Mouse (Mus musculus): ENCODE results near the gene Smad1. TPM values are rescaled to one million over a fixed set of nuclear protein-coding genes. Genes with fewer than 3 reads are reported as not detected.

Smad1 gene
- polyA plus RNA-seq, 1 experiment from 2014 or later = 20.2 TPM

DNA sequence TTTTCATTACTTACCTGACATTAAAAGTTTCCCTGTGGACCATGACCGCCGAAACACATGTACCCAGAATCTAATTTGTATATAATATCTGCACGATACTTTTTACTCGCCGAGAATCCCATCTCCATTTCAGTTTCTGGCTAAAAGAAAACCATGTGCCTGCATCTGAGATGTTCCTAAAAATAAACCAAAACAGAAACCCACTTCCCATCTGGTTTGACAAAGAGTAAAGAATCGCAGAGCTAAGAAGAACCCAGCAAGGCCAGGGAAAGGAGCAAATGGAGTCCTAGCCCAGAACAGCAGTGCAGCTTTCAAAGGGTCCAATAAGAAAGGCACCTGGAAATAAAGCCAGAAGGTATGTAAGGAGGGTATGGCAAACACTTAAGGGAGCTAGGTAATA is 30.2 kb downstream of the Smad1 start:
- Histone ChIP-seq H3K4me1 (peaks cover 59% of the 10 kb centered on the region), H3K4me2 (no peak overlapping the region), H3K27me3 (replicated peaks) (no peaks in the 10 kb centered on the region), H3K27ac (replicated peaks) (no peak overlapping the region), H3K9ac (no peak overlapping the region), H3K4me3 (no peak overlapping the region), H3K9me3 (no peaks in the 10 kb centered on the region), H3K36me3 (peaks cover 56% of the 10 kb centered on the region)
- WGBS = 81% methylated on average over 6 of the region's 6 CpGs
- no peak for ATAC-seq (ENCODE audit: extremely low read depth, insufficient number of reproducible peaks, low FRiP score, low TSS enrichment)

- no peaks in the 10 kb centered on the region for H3K9me3 ChIP-seq
- peaks cover 59% of the 10 kb centered on the region for H3K4me1 ChIP-seq
- H3K4me3 ChIP-seq = no peak overlapping the region
- peaks cover 68% of the 10 kb centered on the region for H3K36me3 ChIP-seq
- no peak overlapping the region for H3K27ac ChIP-seq (replicated peaks)
- no peak for ATAC-seq (ENCODE audit: extremely low read depth, insufficient number of reproducible peaks, low FRiP score, low TSS enrichment)
- WGBS = 93% methylated on average over 4 of the region's 4 CpGs
- H3K4me2 ChIP-seq = no peak overlapping the region
- no peak overlapping the region for H3K9ac ChIP-seq
- no peaks in the 10 kb centered on the region for H3K27me3 ChIP-seq (replicated peaks)
These were observed 31.4 kb downstream of the Smad1 start for GRCm38 (mm10) chr8:79367959-79368358.

GRCm38 (mm10) chr8:79367350-79367749 is 32.0 kb downstream of the Smad1 start:
- Histone ChIP-seq H3K27me3 (replicated peaks) (no peaks in the 10 kb centered on the region), H3K36me3 (peaks cover 69% of the 10 kb centered on the region), H3K4me3 (no peak overlapping the region), H3K4me2 (no peak overlapping the region), H3K27ac (replicated peaks) (no peak overlapping the region), H3K9me3 (no peaks in the 10 kb centered on the region), H3K9ac (no peak overlapping the region), H3K4me1 (peaks cover 59% of the 10 kb centered on the region)
- ATAC-seq (ENCODE audit: extremely low read depth, insufficient number of reproducible peaks, low FRiP score, low TSS enrichment) = no peak
- WGBS = 57% methylated on average over 12 of the region's 12 CpGs

DNA sequence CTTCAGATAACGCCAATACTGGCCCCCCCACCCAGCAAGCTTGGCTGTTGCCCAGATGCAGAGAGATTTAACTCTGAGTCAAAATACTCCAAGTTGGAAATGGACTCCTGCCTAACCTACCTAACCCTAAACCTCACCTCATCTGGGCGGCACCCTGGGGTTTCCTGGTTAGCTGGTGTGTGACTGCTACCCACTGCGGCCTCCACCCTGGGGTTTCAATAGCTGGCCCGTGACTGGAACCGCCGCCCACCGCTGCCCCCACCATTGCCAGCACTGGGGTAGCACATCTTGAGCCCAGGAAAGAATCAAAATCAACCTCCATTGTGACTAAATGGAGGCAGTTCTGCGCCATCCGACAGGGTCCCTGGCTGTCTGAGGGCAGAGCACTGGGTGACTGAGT is 33.1 kb downstream of the Smad1 start:
- H3K27me3 ChIP-seq (replicated peaks) = no peaks in the 10 kb centered on the region
- H3K4me1 ChIP-seq = peaks cover 61% of the 10 kb centered on the region
- WGBS = 87% methylated on average over 9 of the region's 9 CpGs
- no peak overlapping the region for H3K27ac ChIP-seq (replicated peaks)
- peaks cover 59% of the 10 kb centered on the region for H3K36me3 ChIP-seq
- H3K4me3 ChIP-seq = no peak overlapping the region
- no peak overlapping the region for H3K9ac ChIP-seq
- no peak for ATAC-seq (ENCODE audit: extremely low read depth, insufficient number of reproducible peaks, low FRiP score, low TSS enrichment)
- no peak overlapping the region for H3K4me2 ChIP-seq
- H3K9me3 ChIP-seq = no peaks in the 10 kb centered on the region

DNA sequence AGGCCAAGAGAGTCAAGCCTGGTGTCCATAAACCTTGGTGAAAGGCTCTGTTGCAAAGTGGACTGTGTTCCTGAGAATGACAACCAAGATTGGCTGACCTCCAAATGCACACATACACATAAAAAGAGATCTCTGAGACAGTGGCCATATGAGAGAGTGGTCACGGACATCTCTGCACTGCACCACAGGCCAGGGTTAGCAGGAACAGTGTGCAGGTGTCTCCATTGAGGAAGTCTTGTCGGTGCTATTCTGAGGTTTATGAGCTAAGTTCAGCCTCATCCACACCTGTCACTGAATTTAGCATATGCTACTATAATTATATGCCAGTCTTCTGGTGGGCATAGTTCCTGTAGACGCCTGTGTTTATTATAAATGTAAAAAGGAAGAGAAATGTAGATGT is 33.6 kb downstream of the Smad1 start:
- peaks cover 54% of the 10 kb centered on the region for H3K36me3 ChIP-seq
- H3K4me2 ChIP-seq = no peak overlapping the region
- H3K4me1 ChIP-seq = peaks cover 66% of the 10 kb centered on the region
- H3K9ac ChIP-seq = no peak overlapping the region
- no peaks in the 10 kb centered on the region for H3K27me3 ChIP-seq (replicated peaks)
- H3K9me3 ChIP-seq = no peaks in the 10 kb centered on the region
- WGBS = 71% methylated on average over 3 of the region's 3 CpGs
- peak overlapping the region; percentile 54; the same call in 1 of the 2 replicates for H3K27ac ChIP-seq (replicated peaks)
- no peak overlapping the region for H3K4me3 ChIP-seq
- ATAC-seq (ENCODE audit: extremely low read depth, insufficient number of reproducible peaks, low FRiP score, low TSS enrichment) = no peak

- no peak for ATAC-seq (ENCODE audit: extremely low read depth, insufficient number of reproducible peaks, low FRiP score, low TSS enrichment)
- Histone ChIP-seq H3K4me3 (no peak overlapping the region), H3K4me1 (peaks cover 72% of the 10 kb centered on the region), H3K27me3 (replicated peaks) (no peaks in the 10 kb centered on the region), H3K9me3 (no peaks in the 10 kb centered on the region), H3K27ac (replicated peaks) (no peak overlapping the region), H3K9ac (no peak overlapping the region), H3K4me2 (no peak overlapping the region), H3K36me3 (peaks cover 48% of the 10 kb centered on the region)
- WGBS = 79% methylated on average over 8 of the region's 8 CpGs
These were observed 34.5 kb downstream of the Smad1 start for GRCm38 (mm10) chr8:79364806-79365205.

DNA sequence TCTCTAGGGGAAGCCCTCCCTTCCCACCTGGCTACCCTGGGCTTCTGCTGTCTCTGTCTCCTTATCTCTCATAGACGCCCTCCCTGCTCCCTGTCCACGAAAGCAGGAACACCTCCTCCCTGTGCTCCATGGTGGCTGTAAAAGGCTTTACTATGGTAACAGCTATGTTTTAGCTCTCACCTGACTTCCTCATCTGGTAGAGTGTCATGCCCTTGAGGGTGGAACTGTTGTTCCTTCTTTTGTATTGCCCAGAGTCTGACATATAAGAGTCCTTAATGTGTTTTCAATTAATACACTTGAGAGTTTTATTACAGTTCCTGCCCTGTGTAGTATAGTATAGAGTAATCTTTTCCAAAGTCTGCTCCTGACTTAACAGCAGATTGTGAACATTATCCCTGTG is 36.9 kb downstream of the Smad1 start:
- Histone ChIP-seq H3K4me3 (no peak overlapping the region), H3K9ac (no peak overlapping the region), H3K27ac (replicated peaks) (no peak overlapping the region), H3K9me3 (no peaks in the 10 kb centered on the region), H3K27me3 (replicated peaks) (no peaks in the 10 kb centered on the region), H3K4me1 (peaks cover 54% of the 10 kb centered on the region), H3K4me2 (no peak overlapping the region), H3K36me3 (peaks cover 38% of the 10 kb centered on the region)
- WGBS = 27% methylated on average over 2 of the region's 2 CpGs
- no peak for ATAC-seq (ENCODE audit: extremely low read depth, insufficient number of reproducible peaks, low FRiP score, low TSS enrichment)

DNA sequence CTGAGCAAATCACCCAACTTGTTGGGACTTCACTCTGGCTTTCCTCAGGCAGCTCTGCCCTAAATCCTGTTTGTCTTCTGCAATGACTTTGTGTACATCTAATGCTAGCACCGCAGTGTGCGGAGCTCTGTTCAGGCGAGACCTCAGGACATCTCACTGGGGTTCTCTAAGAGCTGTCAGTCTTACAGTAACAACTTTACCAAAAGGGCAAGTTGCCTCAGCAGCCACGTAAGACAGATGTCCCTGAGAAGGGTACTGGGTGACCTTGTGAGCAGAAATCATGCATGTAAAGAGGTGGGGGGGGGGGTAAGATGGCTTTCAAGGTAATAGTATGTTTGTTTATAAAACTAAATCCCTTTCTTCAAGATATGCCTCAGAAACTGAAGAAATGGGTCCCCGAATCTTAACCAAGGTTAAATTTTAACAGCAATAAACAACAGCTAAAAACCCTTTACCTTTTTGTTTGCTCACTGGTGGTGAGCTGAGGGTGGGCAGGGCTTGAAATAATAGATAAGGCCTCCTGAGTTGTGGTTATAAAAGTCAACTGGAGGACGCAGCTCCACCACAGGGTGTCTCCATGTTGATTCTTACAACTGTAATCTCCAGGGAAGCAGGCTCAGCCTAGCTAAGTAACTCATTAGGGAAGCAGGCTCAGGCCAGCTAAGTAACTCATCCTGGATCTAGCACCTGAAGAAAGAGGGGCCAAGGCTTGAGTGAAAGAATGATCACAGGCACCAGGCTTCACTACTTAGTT is 38.4 kb downstream of the Smad1 start:
- Histone ChIP-seq H3K9me3 (no peaks in the 10 kb centered on the region), H3K4me1 (peaks cover 47% of the 10 kb centered on the region), H3K36me3 (peaks cover 51% of the 10 kb centered on the region), H3K9ac (0 out of 2 replicates have a peak overlapping the region, but pooled peaks have one; percentile 10), H3K4me2 (no peak overlapping the region), H3K27me3 (replicated peaks) (no peaks in the 10 kb centered on the region), H3K4me3 (no peak overlapping the region), H3K27ac (replicated peaks) (peak overlapping the region; percentile 62)
- ATAC-seq (ENCODE audit: extremely low read depth, insufficient number of reproducible peaks, low FRiP score, low TSS enrichment) = no peak
- WGBS = 62% methylated on average over 6 of the region's 6 CpGs

DNA sequence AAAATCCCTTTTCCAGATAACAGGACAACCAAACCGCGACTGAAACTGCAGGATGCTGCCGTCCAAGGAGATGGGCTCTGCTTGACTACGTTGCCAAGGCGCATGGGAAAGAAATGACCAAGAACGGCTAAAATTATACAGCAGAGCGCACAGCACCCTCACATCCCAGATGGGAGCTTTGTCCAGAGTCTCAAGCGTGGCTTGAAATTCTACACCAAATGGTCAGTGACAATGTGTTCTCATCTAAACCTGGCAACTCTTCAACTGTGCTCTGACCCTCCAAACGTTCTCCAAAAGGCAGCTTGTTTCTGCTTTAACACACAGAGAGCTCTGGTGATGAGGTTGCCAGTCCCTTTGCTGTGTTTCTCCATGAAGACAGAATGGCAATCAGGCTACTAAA is 39.0 kb downstream of the Smad1 start:
- Histone ChIP-seq H3K4me3 (no peak overlapping the region), H3K4me1 (peaks cover 41% of the 10 kb centered on the region), H3K27ac (replicated peaks) (peak overlapping the region; percentile 62), H3K27me3 (replicated peaks) (no peaks in the 10 kb centered on the region), H3K4me2 (no peak overlapping the region), H3K9me3 (no peaks in the 10 kb centered on the region), H3K36me3 (peaks cover 54% of the 10 kb centered on the region), H3K9ac (0 out of 2 replicates have a peak overlapping the region, but pooled peaks have one; percentile 10)
- WGBS = 68% methylated on average over 9 of the region's 9 CpGs
- no peak for ATAC-seq (ENCODE audit: extremely low read depth, insufficient number of reproducible peaks, low FRiP score, low TSS enrichment)

- Histone ChIP-seq H3K9me3 (no peaks in the 10 kb centered on the region), H3K27ac (replicated peaks) (no peak overlapping the region), H3K9ac (no peak overlapping the region), H3K4me1 (peaks cover 13% of the 10 kb centered on the region), H3K4me2 (no peak overlapping the region), H3K4me3 (no peak overlapping the region), H3K27me3 (replicated peaks) (no peaks in the 10 kb centered on the region), H3K36me3 (peaks cover 73% of the 10 kb centered on the region)
- WGBS = 69% methylated on average over 16 of the region's 16 CpGs
- no peak for ATAC-seq (ENCODE audit: extremely low read depth, insufficient number of reproducible peaks, low FRiP score, low TSS enrichment)
These were observed 43.4 kb downstream of the Smad1 start for GRCm38 (mm10) chr8:79355721-79356434.

- ATAC-seq (ENCODE audit: extremely low read depth, insufficient number of reproducible peaks, low FRiP score, low TSS enrichment) = no peak
- Histone ChIP-seq H3K4me3 (no peak overlapping the region), H3K4me1 (peaks cover 20% of the 10 kb centered on the region), H3K27ac (replicated peaks) (no peak overlapping the region), H3K27me3 (replicated peaks) (no peaks in the 10 kb centered on the region), H3K4me2 (no peak overlapping the region), H3K9ac (no peak overlapping the region), H3K36me3 (peaks cover 78% of the 10 kb centered on the region), H3K9me3 (no peaks in the 10 kb centered on the region)
- WGBS = 81% methylated on average over 7 of the region's 7 CpGs
These were observed 45.3 kb downstream of the Smad1 start for GRCm38 (mm10) chr8:79354009-79354408.

Measured in heart, embryonic 13.5 days (tissue).